Comparison of ENCODE assay signal across 8 mouse cellular contexts in the genomic region with DNA sequence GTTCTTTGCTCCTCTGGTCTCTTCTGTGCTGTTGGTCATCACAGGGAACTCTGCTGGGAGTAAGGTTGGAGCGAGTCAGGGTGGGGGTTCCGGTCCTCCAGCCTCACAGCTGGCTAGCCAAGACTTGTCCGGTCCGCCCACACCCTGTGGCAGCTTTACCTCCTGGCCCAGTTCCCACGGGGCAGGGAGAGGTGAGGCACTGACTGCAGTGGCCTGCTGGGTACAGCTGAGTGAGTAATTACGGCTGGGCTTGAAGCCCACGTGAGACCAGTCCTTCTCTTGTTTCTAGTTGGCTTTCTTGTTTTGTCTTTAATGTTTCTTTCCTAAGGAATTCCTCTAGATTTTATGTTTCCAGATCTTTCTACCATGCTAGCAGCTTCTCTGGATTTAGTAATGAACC. TPM values are rescaled to one million over a fixed set of nuclear protein-coding genes. Genes with fewer than 3 reads are reported as not detected.
A peak's percentile ranks its signal among the peaks of the same experiment; 100 is the strongest.
DNase-seq lines count a peak whose midpoint lies in the region; ATAC-seq lines count a peak whose summit lies in the region.

No protein-coding gene starts in this region.

- H3K27ac ChIP-seq in hindbrain, embryonic 10.5 days, result peak overlapping the region; percentile 50

- H3K4me3 ChIP-seq in hindbrain, embryonic 10.5 days, result no peak overlapping the region

- WGBS in hindbrain, embryonic 10.5 days, result 61% methylated on average over 7 of the region's 7 CpGs

- no peaks in the 10 kb centered on the region for H3K9me3 ChIP-seq in hindbrain, embryonic 10.5 days

- no peaks in the 10 kb centered on the region for H3K36me3 ChIP-seq in hindbrain, embryonic 10.5 days

- peak; percentile 62 to 85 for DNase-seq in urinary bladder, adult 18-20 months (ENCODE audit: low spot score in 2 of 2)
- DNase-seq in urinary bladder, postnatal 10 days (ENCODE audit: low spot score), result no peak
- DNase-seq in fibroblast of lung, adult 2 months (ENCODE audit: low read depth), result peak; percentile 95
- no peak for DNase-seq in hindbrain, embryonic 10.5 days (ENCODE audit: low spot score)
- peak; percentile 81 to 88 for DNase-seq in lung, adult 18-20 months
- DNase-seq in testis, postnatal 10 days (ENCODE audit: low spot score), result peak; percentile 52

- ATAC-seq in CD4-positive, CD25-positive, alpha-beta regulatory T cell, adult 4 months, result no peak
- no peak for ATAC-seq in frontal cortex, adult (ENCODE audit: low TSS enrichment)

- no peaks in the 10 kb centered on the region for H3K27me3 ChIP-seq in hindbrain, embryonic 10.5 days (ENCODE audit: insufficient read depth, poor library complexity, severe bottlenecking)

- H3K4me1 ChIP-seq in hindbrain, embryonic 10.5 days (replicated peaks), result peaks cover 31% of the 10 kb centered on the region

RNA-seq across cellular contexts. Expression of a gene that starts 22.8 kb away (rescaled TPM):
- 12.6 and 14.6 TPM in 2 replicates for polyA plus RNA-seq in hindbrain, embryonic 10.5 days (2016; fragmentation: Nextera tagmentation; extraction: Ambion mirVana)
- 1 to 10 TPM; 5.6 to 8.4 TPM for polyA plus RNA-seq in CD4-positive, CD25-positive, alpha-beta regulatory T cell, adult 4 months (2017; shearing (Covaris generic))

RNA-seq across cellular contexts. Expression of a gene that starts 30.2 kb away (rescaled TPM):
- not detected in 2 replicates for polyA plus RNA-seq in hindbrain, embryonic 10.5 days (2016; fragmentation: Nextera tagmentation; extraction: Ambion mirVana)
- polyA plus RNA-seq in CD4-positive, CD25-positive, alpha-beta regulatory T cell, adult 4 months (2017; shearing (Covaris generic)), result under 1 TPM in 1 of 2 experiments, not detected in 1; 0.71 TPM

RNA-seq across cellular contexts. Expression of a gene that starts 33.6 kb away (rescaled TPM):
- polyA plus RNA-seq in hindbrain, embryonic 10.5 days (2016; fragmentation: Nextera tagmentation; extraction: Ambion mirVana), result not detected in 2 replicates
- 1 to 10 TPM; 1.4 to 2.1 TPM for polyA plus RNA-seq in CD4-positive, CD25-positive, alpha-beta regulatory T cell, adult 4 months (2017; shearing (Covaris generic))

RNA-seq across cellular contexts. Expression of a gene that starts 45.6 kb away (rescaled TPM):
- 3.8 and 4.1 TPM in 2 replicates for polyA plus RNA-seq in hindbrain, embryonic 10.5 days (2016; fragmentation: Nextera tagmentation; extraction: Ambion mirVana)
- polyA plus RNA-seq in CD4-positive, CD25-positive, alpha-beta regulatory T cell, adult 4 months (2017; shearing (Covaris generic)), result 1 to 10 TPM; 2.7 to 3.9 TPM

RNA-seq across cellular contexts. Expression of a gene that starts 52.7 kb away (rescaled TPM):
- not detected in 2 replicates for polyA plus RNA-seq in hindbrain, embryonic 10.5 days (2016; fragmentation: Nextera tagmentation; extraction: Ambion mirVana)
- not detected for polyA plus RNA-seq in CD4-positive, CD25-positive, alpha-beta regulatory T cell, adult 4 months (2017; shearing (Covaris generic))

Comparison
In these comparisons a context has a peak if more than half of its experiments do, and no peak if none do; other contexts are left out.
1. DNase-seq: peak in urinary bladder, adult 18-20 months (2 of 2), fibroblast of lung, adult 2 months (single experiment), lung, adult 18-20 months (2 of 2) and testis, postnatal 10 days (single experiment); none in urinary bladder, postnatal 10 days (single experiment) and hindbrain, embryonic 10.5 days (single experiment).